Mouse (Mus musculus): ENCODE data around the gene AI467606. TPM values are rescaled to one million over a fixed set of nuclear protein-coding genes. Genes with fewer than 3 reads are reported as not detected.

The AI467606 gene
- total RNA-seq, 2 experiments from 2014 or later, result 0.89 to 1.1 TPM

- DNase-seq, result no peak
These were observed 30.1 kb downstream of the AI467606 start for GRCm38 (mm10) chr7:127121061-127121910.

GRCm38 (mm10) chr7:127121911-127122270 lies 30.7 kb downstream of the AI467606 start, which contains the start of gene Qprt:
Qprt (minus strand) TSS chr7:127122226.
- no peak for DNase-seq

GRCm38 (mm10) chr7:127129638-127130037 lies 38.5 kb downstream of the AI467606 start:
- peak; percentile 25 to 52 for DNase-seq

DNA sequence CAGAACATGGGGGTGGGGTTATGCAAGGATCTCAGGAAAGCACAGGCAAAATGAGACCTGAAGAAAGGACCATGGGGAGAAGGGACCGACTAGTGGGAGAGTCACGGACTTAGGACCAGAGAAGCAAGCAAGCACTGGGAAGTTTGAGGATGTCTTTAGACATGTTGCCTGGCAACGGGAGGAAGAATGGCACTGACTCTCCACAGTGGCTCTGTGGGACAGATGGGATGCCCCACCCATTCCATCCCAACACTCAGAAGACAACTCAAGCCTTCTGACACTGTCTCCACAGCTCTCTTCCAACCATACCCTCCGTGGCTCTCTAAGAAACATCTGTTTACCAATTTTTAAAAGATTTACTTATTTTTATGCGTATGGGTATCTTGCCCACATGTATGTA lies 42.0 kb downstream of the AI467606 start:
- DNase-seq, result no peak

DNA sequence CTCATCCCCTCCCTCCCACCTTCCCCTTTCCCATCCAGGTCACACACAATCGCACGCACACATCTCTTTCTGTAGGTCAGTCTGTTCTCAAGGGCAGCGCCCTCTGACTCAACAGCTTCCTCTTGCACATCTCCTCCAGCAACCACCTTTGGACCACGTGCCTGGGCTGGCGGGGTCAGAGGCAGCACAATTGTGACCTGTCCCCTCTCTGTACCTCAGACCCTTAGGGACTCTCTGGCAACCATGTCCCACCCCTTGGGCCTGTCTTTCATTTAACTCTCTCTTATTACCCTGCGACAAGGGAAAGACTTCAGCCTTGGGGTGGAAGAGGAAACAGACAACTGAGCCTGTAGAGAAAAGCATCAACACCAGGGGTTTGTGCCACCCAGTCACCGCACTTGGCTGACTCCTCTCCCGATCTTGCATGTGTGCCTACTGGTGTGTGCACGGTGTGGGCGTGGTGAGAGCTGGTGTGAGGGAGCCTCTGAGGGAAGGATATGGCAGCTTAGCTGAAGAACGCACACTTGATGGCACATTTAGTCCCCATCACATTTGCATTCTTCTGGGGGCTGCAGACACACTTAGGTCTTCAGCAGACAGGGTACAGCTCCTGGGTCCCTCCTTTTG lies 43.8 kb downstream of the AI467606 start:
- DNase-seq, result no peak

GRCm38 (mm10) chr7:127136181-127137071 lies 45.3 kb downstream of the AI467606 start:
- no peak for DNase-seq

DNA sequence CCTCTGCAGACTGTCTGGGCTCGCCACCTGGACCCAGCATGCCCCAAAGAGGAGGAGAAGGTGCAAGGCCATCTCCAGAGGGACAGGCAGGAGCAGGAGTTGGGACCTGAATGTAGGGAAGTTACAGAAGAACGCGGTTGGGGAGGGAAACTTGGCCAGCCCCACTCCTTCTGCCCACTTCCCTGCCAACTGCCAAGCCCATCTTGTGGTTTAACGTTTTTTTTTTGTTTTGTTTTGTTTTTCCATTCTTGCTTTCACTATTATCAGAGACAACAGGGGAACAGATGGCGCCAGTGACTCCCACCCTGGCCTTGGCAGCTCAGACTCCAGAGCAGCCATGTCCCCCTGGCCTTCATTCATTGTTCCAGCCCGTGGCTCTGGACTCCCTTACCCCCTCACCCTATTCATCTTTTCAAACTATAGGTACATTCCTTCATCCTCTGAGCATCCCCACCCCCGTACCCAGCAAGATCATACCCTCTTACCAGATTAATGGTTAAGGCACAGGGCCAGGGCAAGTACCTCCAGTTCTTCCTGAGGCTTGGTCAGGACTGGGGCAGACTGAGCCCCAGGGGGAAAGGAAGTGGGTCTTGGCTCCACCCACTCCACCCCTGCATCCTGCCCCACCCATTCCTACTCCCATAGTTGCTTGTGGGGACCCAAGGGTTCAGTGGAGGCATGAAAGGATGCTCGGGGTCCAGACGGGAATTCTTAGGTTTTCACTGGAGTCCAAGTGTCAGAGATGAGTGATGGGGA lies 46.3 kb downstream of the AI467606 start, which contains the start of gene Spn:
Spn (minus strand) TSS at position 562 of the 756 bp plus-strand sequence.
- no peak for DNase-seq

DNA sequence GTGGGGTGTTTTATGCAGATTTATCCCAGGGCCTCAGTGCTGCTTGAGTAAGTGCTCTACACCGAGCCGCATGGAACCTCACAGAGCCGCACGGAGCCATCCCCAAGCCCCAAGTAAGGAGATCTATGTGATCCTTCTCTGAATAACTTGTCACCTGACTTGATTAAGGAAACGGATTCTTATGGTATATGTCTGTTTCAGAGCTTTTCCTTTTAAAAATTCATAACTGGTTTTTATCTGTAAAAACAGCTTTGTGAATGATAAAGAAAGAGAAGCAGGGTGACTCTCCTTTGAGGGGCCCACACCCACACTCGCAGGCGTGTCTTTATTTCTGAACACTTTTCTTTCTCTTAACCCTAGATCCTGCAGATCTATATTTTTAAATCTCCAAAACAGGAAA lies 47.9 kb downstream of the AI467606 start:
- DNase-seq, result no peak

- DNase-seq, result no peak
These were observed 48.4 kb downstream of the AI467606 start for GRCm38 (mm10) chr7:127139562-127139961.

GRCm38 (mm10) chr7:127140623-127141404 lies 49.7 kb downstream of the AI467606 start:
- no peak for DNase-seq

DNA sequence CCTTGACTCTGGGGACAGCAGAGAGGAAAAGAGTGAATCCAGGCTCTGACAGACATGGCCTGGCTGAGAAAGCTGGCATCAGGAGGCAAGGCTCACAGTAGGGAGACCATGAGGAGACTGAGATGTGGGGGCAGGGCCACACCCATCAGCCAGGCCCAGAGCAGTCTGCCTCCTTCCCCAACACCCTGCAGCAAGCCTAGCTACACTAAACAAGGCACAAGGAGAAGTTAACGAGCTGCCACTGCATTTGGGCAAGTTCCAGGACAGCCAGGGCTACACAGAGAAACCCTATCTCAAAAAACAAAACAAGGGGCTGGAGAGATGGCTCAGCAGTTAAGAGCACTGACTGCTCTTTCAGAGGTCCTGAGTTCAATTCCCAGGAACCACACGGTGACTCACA lies 51.1 kb downstream of the AI467606 start:
- DNase-seq, result no peak

GRCm38 (mm10) chr7:127142666-127143065 lies 51.5 kb downstream of the AI467606 start:
- no peak for DNase-seq

Small RNA genes lying within 50 kb of the gene (microRNA-seq; reads per million reads assigned to microRNA genes)
- gene Gm44343, result not detected

Other genes with a start within 250 kb of the AI467606 start
- gene Doc2a, start 243.9 kb upstream of the AI467606 start, total RNA-seq (2021), result under 1 TPM; 0.43 to 0.50 TPM
- 10 to 100 TPM; 14.5 to 16.0 TPM for gene Hirip3, start 229.4 kb upstream of the AI467606 start, total RNA-seq (2021)
- 10 to 100 TPM; 39.7 to 45.0 TPM for gene Ino80e, start 229.0 kb upstream of the AI467606 start, total RNA-seq (2021)
- gene Taok2, start 206.7 kb upstream of the AI467606 start, total RNA-seq (2021), result 10 to 100 TPM; 54.9 to 81.3 TPM
- 10 to 100 TPM; 27.3 to 32.4 TPM for gene Tmem219, start 168.4 kb upstream of the AI467606 start, total RNA-seq (2021)
- 10 to 100 TPM; 23.7 to 31.9 TPM for gene Kctd13, start 162.5 kb upstream of the AI467606 start, total RNA-seq (2021)
- gene Asphd1, start 141.8 kb upstream of the AI467606 start, total RNA-seq (2021), result 1 to 10 TPM; 1.6 to 2.4 TPM
- gene Sez6l2, start 140.8 kb upstream of the AI467606 start, total RNA-seq (2021), result 100 to 1,000 TPM in 1 of 2 experiments, 10 to 100 TPM in 1; 47.1 to 108 TPM
- 10 to 100 TPM; 85.1 to 93.1 TPM for gene Cdipt, start 115.4 kb upstream of the AI467606 start, total RNA-seq (2021)
- under 1 TPM; 0.60 to 0.69 TPM for gene Cdiptos, start 115.3 kb upstream of the AI467606 start, total RNA-seq (2021)
- gene Mvp, start 76.7 kb upstream of the AI467606 start, total RNA-seq (2021), result 100 to 1,000 TPM; 102 to 129 TPM
- gene Pagr1b, start 74.9 kb upstream of the AI467606 start, total RNA-seq (2021), result 1 to 10 TPM in 1 of 2 experiments, not detected in 1; 3.0 TPM
- gene Pagr1a, start 74.0 kb upstream of the AI467606 start, total RNA-seq (2021), result 10 to 100 TPM in 1 of 2 experiments, 1 to 10 TPM in 1; 4.4 to 15.1 TPM
- 10 to 100 TPM; 28.9 to 29.6 TPM for gene Gm42742, start 70.3 kb upstream of the AI467606 start, total RNA-seq (2021)
- gene Prrt2, start 70.1 kb upstream of the AI467606 start, total RNA-seq (2021), result 1 to 10 TPM; 1.9 to 2.9 TPM
- gene Maz, start 64.3 kb upstream of the AI467606 start, total RNA-seq (2021), result 100 to 1,000 TPM; 120 to 126 TPM
- gene Kif22, start 48.9 kb upstream of the AI467606 start, total RNA-seq (2021), result 1 to 10 TPM; 5.7 to 6.8 TPM
- gene Zg16, start 4.0 kb upstream of the AI467606 start, total RNA-seq (2021), result not detected
- under 1 TPM; 0.26 to 0.40 TPM for gene Qprt, start 30.9 kb downstream of the AI467606 start, total RNA-seq (2021)
- 1 to 10 TPM in 1 of 2 experiments, under 1 TPM in 1; 0.70 to 1.3 TPM for gene Spn, start 46.5 kb downstream of the AI467606 start, total RNA-seq (2021)
- gene Cd2bp2, start 104.7 kb downstream of the AI467606 start, total RNA-seq (2021), result 10 to 100 TPM; 59.3 to 61.0 TPM
- gene Tbc1d10b, start 117.1 kb downstream of the AI467606 start, total RNA-seq (2021), result 10 to 100 TPM; 40.7 to 48.4 TPM
- 1 to 10 TPM; 1.9 to 2.7 TPM for gene Mylpf, start 117.5 kb downstream of the AI467606 start, total RNA-seq (2021)
- gene Zfp553, start 141.7 kb downstream of the AI467606 start, total RNA-seq (2021), result 10 to 100 TPM; 10.1 to 11.9 TPM
- gene Sept1, start 141.8 kb downstream of the AI467606 start, total RNA-seq (2021), result 1 to 10 TPM; 5.6 to 7.9 TPM
- gene Zfp771, start 152.9 kb downstream of the AI467606 start, total RNA-seq (2021), result 10 to 100 TPM; 28.0 to 34.2 TPM
- gene Dctpp1, start 169.3 kb downstream of the AI467606 start, total RNA-seq (2021), result 10 to 100 TPM; 27.8 to 49.1 TPM
- gene Sephs2, start 182.7 kb downstream of the AI467606 start, total RNA-seq (2021), result 100 to 1,000 TPM in 1 of 2 experiments, 10 to 100 TPM in 1; 65.9 to 128 TPM
- 1 to 10 TPM; 1.1 to 1.8 TPM for gene Itgal, start 204.9 kb downstream of the AI467606 start, total RNA-seq (2021)